Mouse (Mus musculus) thymus, adult 2 months (tissue): Measurements from ENCODE around the gene Tmem232.

Experiments
- CTCF ChIP-seq: fragments of 200-500 bp; IDR thresholded peaks from 2 replicates; pipeline ENCODE4 v1.5.1; 2012; ENCODE audit warnings: mild to moderate bottlenecking, control low read depth, low read length, moderate library complexity, borderline replicate concordance; ENCODE audit not compliant: control insufficient read depth, poor library complexity, insufficient read depth; ENCODE audit errors: extremely low read depth
- POLR2A ChIP-seq: fragments of 200-500 bp; IDR thresholded peaks from 2 replicates; pipeline ENCODE4 v1.6.1; 2012; ENCODE audit warnings: mild to moderate bottlenecking, low read length, control low read depth, moderate library complexity; ENCODE audit not compliant: control insufficient read depth, poor library complexity, insufficient read depth; ENCODE audit errors: extremely low read depth

DNA sequence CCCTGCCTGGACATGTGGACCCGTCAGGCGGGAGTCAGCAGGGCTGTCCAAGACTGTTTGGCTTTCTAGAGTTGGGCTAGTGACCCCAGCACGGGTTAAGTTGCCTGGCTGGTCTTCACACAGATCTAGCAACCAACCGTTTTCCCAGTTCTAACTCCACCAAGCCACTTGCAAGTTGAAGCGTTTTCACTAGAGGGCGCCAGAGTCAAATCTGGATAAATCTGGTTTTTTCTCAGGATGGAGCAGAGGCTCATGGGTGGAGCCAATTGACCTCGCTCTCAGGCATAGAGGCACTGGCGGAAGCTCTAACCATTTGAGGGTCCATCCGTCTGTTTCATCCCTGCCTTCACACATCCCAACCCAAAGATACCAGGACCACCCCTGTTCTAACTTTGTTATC is 17.6 kb upstream of the Tmem232 start:
- no peak; the same call in 1 of the 2 replicates for TF ChIP-seq CTCF
- TF ChIP-seq POLR2A, result no peak
